Mouse (Mus musculus) left cerebral cortex, adult 9 months (tissue): ENCODE results near the gene Olfr5.
"Not testable (repeated sequence)": the region's sequence is repeated elsewhere in the genome, so short reads cannot be mapped to it uniquely, and the experiment has no call there.

ENCODE experiments used
- DNase-seq, 2 experiments: peaks; one replicate each; pipeline ENCODE4 v3.0.0; 2022; ENCODE audit warnings: low spot score in 2 of 2

Gene Olfr5

GRCm38 (mm10) chr7:6486841-6487240 is at the start of gene Olfr5:
Gene Olfr5 (minus strand): TSS chr7:6486941.
- no peak for DNase-seq

DNA sequence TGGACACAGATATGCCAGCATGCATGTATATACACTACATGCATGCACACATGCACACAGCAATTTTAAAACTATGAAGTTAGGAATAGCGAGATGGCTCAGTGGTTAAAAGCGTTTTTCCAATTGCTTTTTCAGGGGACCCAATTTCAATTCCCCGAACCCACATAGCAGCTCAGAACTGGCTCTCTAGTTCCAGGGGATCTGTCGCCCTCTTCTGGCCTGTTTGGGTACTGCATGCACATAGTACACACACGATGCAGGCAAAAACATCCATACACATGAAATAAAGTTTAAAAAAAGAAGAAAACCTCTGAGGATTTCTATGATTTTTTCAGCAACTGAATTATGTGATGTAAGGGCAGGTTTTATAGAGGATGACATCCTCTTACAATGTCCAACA is 39.4 kb upstream of the Olfr5 start:
- DNase-seq: no peak

DNA sequence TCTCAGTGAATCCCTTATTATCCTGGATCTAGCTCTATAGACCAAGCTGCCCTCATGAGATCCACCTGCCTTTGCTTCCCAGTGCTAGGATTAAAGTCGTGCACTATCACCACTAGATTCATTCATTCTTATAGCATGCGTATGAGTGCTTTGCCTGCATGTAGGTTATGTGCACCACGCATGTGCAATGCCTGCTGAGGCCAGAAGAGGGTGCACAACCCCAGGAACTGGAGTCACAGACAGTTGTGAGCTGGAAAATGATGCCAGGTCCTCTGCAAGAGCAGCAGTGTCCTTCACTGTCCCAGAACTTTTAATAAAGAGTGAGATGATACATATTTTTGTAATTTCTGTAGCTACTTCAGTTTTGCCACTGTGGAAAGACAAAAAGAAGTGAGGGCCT is 38.3 kb upstream of the Olfr5 start:
- DNase-seq: no peak

- no peak for DNase-seq
Observed at GRCm38 (mm10) chr7:6522850-6523249, 36.1 kb upstream of the Olfr5 start, which contains the start of gene Olfr1349. Gene Olfr1349 (minus strand): TSS chr7:6522950.

- DNase-seq: no peak
Observed at GRCm38 (mm10) chr7:6521666-6522065, 34.9 kb upstream of the Olfr5 start.

DNA sequence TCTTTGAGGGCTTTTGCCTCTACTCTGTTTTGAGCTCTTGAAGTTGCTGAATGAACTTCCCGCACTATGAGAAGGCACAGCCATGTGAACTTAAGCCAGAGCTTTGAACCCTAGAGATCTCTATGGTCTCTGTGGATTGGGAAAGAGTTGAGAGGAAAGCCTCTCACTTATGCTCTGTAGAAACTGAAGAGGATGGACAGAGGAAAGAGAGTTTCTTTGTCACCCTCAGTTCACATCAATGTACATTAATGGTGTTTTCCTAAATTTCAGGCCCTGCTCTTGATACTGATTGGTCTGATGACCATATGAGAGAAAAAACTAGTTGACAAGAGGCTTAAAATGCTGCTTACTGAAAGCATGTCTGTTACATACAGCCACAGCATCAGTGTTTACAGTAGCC is 21.9 kb upstream of the Olfr5 start, which contains the start of gene Olfr1348:
Gene Olfr1348, minus strand, starts transcription at position 101 of the 400 bp plus-strand sequence.
- DNase-seq: no peak

GRCm38 (mm10) chr7:6499655-6500054 is 12.9 kb upstream of the Olfr5 start, which contains the start of gene Olfr1347:
Gene Olfr1347 (minus strand): TSS chr7:6499755.
- DNase-seq: no peak

GRCm38 (mm10) chr7:6477633-6478032 is 9.1 kb downstream of the Olfr5 start:
- DNase-seq: not testable (repeated sequence)

DNA sequence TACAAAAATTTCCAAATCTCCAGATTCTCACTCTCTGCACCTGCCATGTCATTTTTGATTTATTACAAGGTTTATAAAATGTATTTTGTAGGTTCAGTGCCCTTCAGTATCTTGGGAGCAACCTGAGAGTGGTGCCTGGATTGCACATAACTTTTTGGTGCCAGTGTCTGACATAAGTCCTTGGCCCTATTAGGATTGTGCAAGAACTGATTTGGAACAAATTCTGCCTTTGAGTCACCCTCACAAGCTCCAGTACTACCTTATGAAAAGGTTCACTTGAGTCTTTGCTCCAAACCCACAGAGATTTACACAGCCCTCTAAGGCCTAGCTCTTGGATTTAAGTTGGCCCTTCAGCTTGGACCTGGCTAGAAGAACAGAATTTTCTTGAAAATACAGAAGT is 19.8 kb downstream of the Olfr5 start, which contains the start of gene Olfr1346:
Gene Olfr1346, plus strand, starts transcription at position 151 of the 400 bp plus-strand sequence.
- DNase-seq: no peak

DNA sequence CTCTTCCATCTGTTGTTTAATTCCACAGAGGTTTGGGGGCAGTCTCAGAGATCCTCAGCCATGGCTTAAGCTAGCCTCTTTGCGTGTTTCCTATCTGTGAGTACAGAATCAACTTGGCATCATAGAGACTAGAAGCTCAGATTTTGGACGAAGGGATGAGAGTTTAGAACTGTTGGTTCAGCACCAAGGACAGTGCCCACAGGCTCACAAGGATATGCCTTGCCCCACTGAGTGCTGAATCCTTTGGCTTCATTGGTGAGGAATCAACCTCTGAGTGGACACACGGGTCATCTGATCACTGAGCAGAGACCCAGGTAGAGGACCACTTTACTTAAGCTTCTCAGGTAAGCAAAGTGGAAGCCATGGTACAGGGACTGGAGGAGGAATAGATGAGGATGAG is 30.3 kb downstream of the Olfr5 start:
- DNase-seq: no peak

DNA sequence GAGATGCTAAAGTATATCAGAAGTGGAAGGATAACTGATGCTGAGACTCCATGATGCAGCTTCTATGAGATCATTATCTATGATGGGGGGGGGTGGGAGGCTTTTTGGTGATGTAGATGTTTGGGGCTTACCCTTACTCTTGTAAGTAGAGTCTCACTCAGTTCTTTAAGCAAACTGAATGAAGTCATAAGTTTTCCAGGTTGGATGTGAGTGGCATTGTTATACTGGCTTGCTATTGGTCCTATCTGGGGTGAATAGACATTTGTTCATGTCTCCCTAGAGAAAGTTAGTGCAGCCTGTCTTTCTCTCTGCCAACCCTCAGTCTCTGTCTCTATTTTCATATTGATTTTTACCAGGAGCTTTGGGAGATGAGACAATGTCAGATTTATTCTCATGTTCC is 30.9 kb downstream of the Olfr5 start, which contains the start of gene Olfr1336:
Gene Olfr1336, plus strand, starts transcription at position 301 of the 400 bp plus-strand sequence.
- DNase-seq: no peak

DNA sequence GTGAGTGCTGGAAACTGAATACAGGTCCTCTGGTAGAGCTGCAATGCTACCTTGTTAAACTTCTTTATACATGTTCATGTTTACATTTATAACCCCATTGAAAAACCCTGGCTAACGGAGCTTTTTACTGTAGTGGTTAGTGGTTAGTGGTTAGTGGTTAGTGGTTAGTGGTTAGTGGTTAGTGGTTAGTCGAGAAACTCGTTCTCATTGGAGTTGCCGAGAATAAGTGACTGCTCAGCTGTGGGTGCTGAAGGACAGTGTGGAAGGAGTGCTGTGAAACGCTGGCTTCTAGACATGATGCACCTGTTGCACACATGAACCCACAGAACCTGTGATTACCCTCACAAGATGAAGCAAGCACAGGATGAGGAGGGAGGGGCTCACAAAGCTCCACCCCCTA is 39.0 kb downstream of the Olfr5 start:
- DNase-seq: no peak

- no peak for DNase-seq
Observed at GRCm38 (mm10) chr7:6441173-6441572, 45.6 kb downstream of the Olfr5 start.

DNA sequence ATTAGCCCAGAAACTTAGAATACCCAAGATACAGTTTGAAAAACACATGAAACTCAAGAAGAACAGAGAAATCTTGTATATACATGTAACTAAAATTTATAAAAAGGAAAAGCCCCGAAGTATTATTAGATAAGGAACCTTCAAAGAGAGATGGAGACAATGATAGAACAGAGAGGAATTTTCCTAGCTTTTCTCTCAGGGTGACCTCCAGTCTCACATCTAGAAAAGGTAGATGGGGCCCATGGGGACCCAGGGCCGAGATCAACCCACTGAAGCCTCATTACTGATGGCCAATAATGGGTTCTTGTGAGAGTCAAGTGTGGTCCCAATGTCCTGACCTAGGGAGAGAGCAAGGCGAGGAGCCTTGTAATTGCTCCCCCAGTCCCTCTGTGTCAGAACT is 48.4 kb downstream of the Olfr5 start, which contains the start of gene Olfr1344:
Gene Olfr1344, plus strand, starts transcription at position 301 of the 400 bp plus-strand sequence.
- no peak for DNase-seq

GRCm38 (mm10) chr7:6430342-6430741 is 56.4 kb downstream of the Olfr5 start:
- no peak for DNase-seq

GRCm38 (mm10) chr7:6429381-6429780 is 57.4 kb downstream of the Olfr5 start:
- no peak for DNase-seq
